Mouse (Mus musculus): Measurements from ENCODE around the gene Ankrd35. TPM values are rescaled to one million over a fixed set of nuclear protein-coding genes. Genes with fewer than 3 reads are reported as not detected.

The Ankrd35 gene
- polyA plus RNA-seq, 1 experiment from 2014 or later: 0.22 TPM

GRCm38 (mm10) chr3:96696198-96696765, 26.4 kb downstream of the Ankrd35 start, which contains the start of gene Pias3:
TSS of gene Pias3 (plus strand) at chr3:96696384.
- Histone ChIP-seq H3K27ac (ENCODE audit: low read length) (peak within 1 kb of the TSS; percentile 71), H3K27me3 (ENCODE audit: control insufficient read depth, insufficient read depth, low read depth, low read length) (no peaks in the 10 kb centered on the region), H3K4me3 (ENCODE audit: low read depth, low read length) (peak within 1 kb of the TSS; percentile 85), H3K4me1 (ENCODE audit: control insufficient read depth, low read depth, low read length) (peaks cover 14% of the 10 kb centered on the region), H3K36me3 (ENCODE audit: control insufficient read depth, insufficient read depth) (no peaks in the 10 kb centered on the region; the same call in 1 of the 2 replicates), H3K9me3 (replicated peaks; ENCODE audit: control insufficient read depth, low read length) (no peaks in the 10 kb centered on the region), H3K4me2 (ENCODE audit: low read depth, low read length) (peak within 1 kb of the TSS; percentile 94), H3K9ac (ENCODE audit: low read depth, low read length) (peak within 1 kb of the TSS; percentile 79)
- under 1% methylated on average over 35 of the region's 35 CpGs for WGBS (ENCODE audit: insufficient replicate concordance)
- ATAC-seq (ENCODE audit: low read depth): peak; percentile 79

GRCm38 (mm10) chr3:96696766-96697732, 27.1 kb downstream of the Ankrd35 start:
- ATAC-seq (ENCODE audit: low read depth): peak; percentile 95
- H3K9me3 ChIP-seq (replicated peaks; ENCODE audit: control insufficient read depth, low read length): no peaks in the 10 kb centered on the region
- peak overlapping the region; percentile 79 for H3K9ac ChIP-seq (ENCODE audit: low read depth, low read length)
- peak overlapping the region; percentile 71 for H3K27ac ChIP-seq (ENCODE audit: low read length)
- no peaks in the 10 kb centered on the region for H3K27me3 ChIP-seq (ENCODE audit: control insufficient read depth, insufficient read depth, low read depth, low read length)
- H3K4me3 ChIP-seq (ENCODE audit: low read depth, low read length): peak overlapping the region; percentile 85
- H3K36me3 ChIP-seq (ENCODE audit: control insufficient read depth, insufficient read depth): no peaks in the 10 kb centered on the region; the same call in 1 of the 2 replicates
- under 1% methylated on average over 85 of the region's 85 CpGs for WGBS (ENCODE audit: insufficient replicate concordance)
- peaks cover 14% of the 10 kb centered on the region for H3K4me1 ChIP-seq (ENCODE audit: control insufficient read depth, low read depth, low read length)
- peak overlapping the region; percentile 94 for H3K4me2 ChIP-seq (ENCODE audit: low read depth, low read length)

- ATAC-seq (ENCODE audit: low read depth): no peak
- H3K9ac ChIP-seq (ENCODE audit: low read depth, low read length): no peak overlapping the region
- peaks cover 14% of the 10 kb centered on the region for H3K4me1 ChIP-seq (ENCODE audit: control insufficient read depth, low read depth, low read length)
- no peaks in the 10 kb centered on the region; the same call in 1 of the 2 replicates for H3K36me3 ChIP-seq (ENCODE audit: control insufficient read depth, insufficient read depth)
- 73% methylated on average over 19 of the region's 19 CpGs for WGBS (ENCODE audit: insufficient replicate concordance)
- H3K4me2 ChIP-seq (ENCODE audit: low read depth, low read length): no peak overlapping the region
- no peaks in the 10 kb centered on the region for H3K9me3 ChIP-seq (replicated peaks; ENCODE audit: control insufficient read depth, low read length)
- H3K27me3 ChIP-seq (ENCODE audit: control insufficient read depth, insufficient read depth, low read depth, low read length): no peaks in the 10 kb centered on the region
- H3K27ac ChIP-seq (ENCODE audit: low read length): no peak overlapping the region
- no peak overlapping the region for H3K4me3 ChIP-seq (ENCODE audit: low read depth, low read length)
Observed at GRCm38 (mm10) chr3:96698993-96699690, 29.2 kb downstream of the Ankrd35 start.

GRCm38 (mm10) chr3:96700376-96700775, 30.4 kb downstream of the Ankrd35 start:
- no peaks in the 10 kb centered on the region for H3K9me3 ChIP-seq (replicated peaks; ENCODE audit: control insufficient read depth, low read length)
- H3K4me3 ChIP-seq (ENCODE audit: low read depth, low read length): no peak overlapping the region
- H3K4me1 ChIP-seq (ENCODE audit: control insufficient read depth, low read depth, low read length): peaks cover 14% of the 10 kb centered on the region
- H3K9ac ChIP-seq (ENCODE audit: low read depth, low read length): no peak overlapping the region
- H3K27me3 ChIP-seq (ENCODE audit: control insufficient read depth, insufficient read depth, low read depth, low read length): no peaks in the 10 kb centered on the region
- no peak overlapping the region for H3K27ac ChIP-seq (ENCODE audit: low read length)
- WGBS (ENCODE audit: insufficient replicate concordance): 40% methylated on average over 7 of the region's 7 CpGs
- no peaks in the 10 kb centered on the region; the same call in 1 of the 2 replicates for H3K36me3 ChIP-seq (ENCODE audit: control insufficient read depth, insufficient read depth)
- ATAC-seq (ENCODE audit: low read depth): no peak
- no peak overlapping the region for H3K4me2 ChIP-seq (ENCODE audit: low read depth, low read length)

- H3K36me3 ChIP-seq (ENCODE audit: control insufficient read depth, insufficient read depth): no peaks in the 10 kb centered on the region; the same call in 1 of the 2 replicates
- no peak overlapping the region for H3K4me2 ChIP-seq (ENCODE audit: low read depth, low read length)
- no peak for ATAC-seq (ENCODE audit: low read depth)
- H3K4me1 ChIP-seq (ENCODE audit: control insufficient read depth, low read depth, low read length): peaks cover 10% of the 10 kb centered on the region
- no peak overlapping the region for H3K9ac ChIP-seq (ENCODE audit: low read depth, low read length)
- no peaks in the 10 kb centered on the region for H3K9me3 ChIP-seq (replicated peaks; ENCODE audit: control insufficient read depth, low read length)
- H3K27ac ChIP-seq (ENCODE audit: low read length): no peak overlapping the region
- no peaks in the 10 kb centered on the region for H3K27me3 ChIP-seq (ENCODE audit: control insufficient read depth, insufficient read depth, low read depth, low read length)
- WGBS (ENCODE audit: insufficient replicate concordance): 91% methylated on average over 4 of the region's 4 CpGs
- H3K4me3 ChIP-seq (ENCODE audit: low read depth, low read length): no peak overlapping the region
Observed at GRCm38 (mm10) chr3:96701003-96701402, 31.1 kb downstream of the Ankrd35 start.

- H3K4me3 ChIP-seq (ENCODE audit: low read depth, low read length): no peak overlapping the region
- H3K4me2 ChIP-seq (ENCODE audit: low read depth, low read length): no peak overlapping the region
- no peak overlapping the region for H3K27ac ChIP-seq (ENCODE audit: low read length)
- peaks cover 7% of the 10 kb centered on the region for H3K27me3 ChIP-seq (ENCODE audit: control insufficient read depth, insufficient read depth, low read depth, low read length)
- no peak overlapping the region for H3K9ac ChIP-seq (ENCODE audit: low read depth, low read length)
- 57% methylated on average over 11 of the region's 11 CpGs for WGBS (ENCODE audit: insufficient replicate concordance)
- no peaks in the 10 kb centered on the region; the same call in 1 of the 2 replicates for H3K36me3 ChIP-seq (ENCODE audit: control insufficient read depth, insufficient read depth)
- H3K4me1 ChIP-seq (ENCODE audit: control insufficient read depth, low read depth, low read length): peaks cover 3% of the 10 kb centered on the region; the same call in 1 of the 2 replicates
- ATAC-seq (ENCODE audit: low read depth): no peak
- no peaks in the 10 kb centered on the region for H3K9me3 ChIP-seq (replicated peaks; ENCODE audit: control insufficient read depth, low read length)
Observed at GRCm38 (mm10) chr3:96704778-96705177, 34.8 kb downstream of the Ankrd35 start.

- Histone ChIP-seq H3K9me3 (replicated peaks; ENCODE audit: control insufficient read depth, low read length) (no peaks in the 10 kb centered on the region), H3K36me3 (ENCODE audit: control insufficient read depth, insufficient read depth) (peaks cover 13% of the 10 kb centered on the region), H3K27me3 (ENCODE audit: control insufficient read depth, insufficient read depth, low read depth, low read length) (peaks cover 7% of the 10 kb centered on the region), H3K27ac (ENCODE audit: low read length) (no peak overlapping the region), H3K4me1 (ENCODE audit: control insufficient read depth, low read depth, low read length) (peaks cover 3% of the 10 kb centered on the region; the same call in 1 of the 2 replicates), H3K9ac (ENCODE audit: low read depth, low read length) (no peak overlapping the region), H3K4me3 (ENCODE audit: low read depth, low read length) (no peak overlapping the region), H3K4me2 (ENCODE audit: low read depth, low read length) (no peak overlapping the region)
- no peak for ATAC-seq (ENCODE audit: low read depth)
- 77% methylated on average over 11 of the region's 11 CpGs for WGBS (ENCODE audit: insufficient replicate concordance)
Observed at GRCm38 (mm10) chr3:96706217-96706616, 36.3 kb downstream of the Ankrd35 start.

GRCm38 (mm10) chr3:96706984-96707383, 37.1 kb downstream of the Ankrd35 start:
- H3K4me2 ChIP-seq (ENCODE audit: low read depth, low read length): no peak overlapping the region
- no peak overlapping the region for H3K27ac ChIP-seq (ENCODE audit: low read length)
- ATAC-seq (ENCODE audit: low read depth): no peak
- WGBS (ENCODE audit: insufficient replicate concordance): 73% methylated on average over 7 of the region's 7 CpGs
- H3K27me3 ChIP-seq (ENCODE audit: control insufficient read depth, insufficient read depth, low read depth, low read length): peaks cover 7% of the 10 kb centered on the region
- peaks cover 14% of the 10 kb centered on the region for H3K36me3 ChIP-seq (ENCODE audit: control insufficient read depth, insufficient read depth)
- H3K4me1 ChIP-seq (ENCODE audit: control insufficient read depth, low read depth, low read length): peaks cover 3% of the 10 kb centered on the region; the same call in 1 of the 2 replicates
- H3K9me3 ChIP-seq (replicated peaks; ENCODE audit: control insufficient read depth, low read length): no peaks in the 10 kb centered on the region
- H3K9ac ChIP-seq (ENCODE audit: low read depth, low read length): no peak overlapping the region
- no peak overlapping the region for H3K4me3 ChIP-seq (ENCODE audit: low read depth, low read length)

All from liver, embryonic 16.5 days (tissue).